Mouse (Mus musculus) bone marrow, adult 2 months (tissue): ENCODE data around the gene Insl6.

Experiments used
- CTCF ChIP-seq: fragments of 200-500 bp; IDR thresholded peaks from 2 replicates; pipeline ENCODE4 v1.5.1; 2011; ENCODE audit warnings: low read length, control low read depth; ENCODE audit not compliant: control insufficient read depth, insufficient read depth
- POLR2A ChIP-seq: fragments of 200-500 bp; IDR thresholded peaks from 2 replicates; pipeline ENCODE4 v1.6.1; 2011; ENCODE audit warnings: low read depth, mild to moderate bottlenecking, control low read depth, low read length, borderline replicate concordance; ENCODE audit not compliant: control insufficient read depth

GRCm38 (mm10) chr19:29292546-29292945 lies 32.6 kb downstream of the Insl6 start:
- TF ChIP-seq POLR2A = no peak
- no peak for TF ChIP-seq CTCF
